Mouse (Mus musculus): ENCODE results near the gene Dclk1. TPM values are rescaled to one million over a fixed set of nuclear protein-coding genes. Genes with fewer than 3 reads are reported as not detected.
A peak's percentile ranks its signal among the peaks of the same experiment; 100 is the strongest.

Gene Dclk1
- total RNA-seq, 2 experiments from 2014 or later, result 589 to 662 TPM

DNA sequence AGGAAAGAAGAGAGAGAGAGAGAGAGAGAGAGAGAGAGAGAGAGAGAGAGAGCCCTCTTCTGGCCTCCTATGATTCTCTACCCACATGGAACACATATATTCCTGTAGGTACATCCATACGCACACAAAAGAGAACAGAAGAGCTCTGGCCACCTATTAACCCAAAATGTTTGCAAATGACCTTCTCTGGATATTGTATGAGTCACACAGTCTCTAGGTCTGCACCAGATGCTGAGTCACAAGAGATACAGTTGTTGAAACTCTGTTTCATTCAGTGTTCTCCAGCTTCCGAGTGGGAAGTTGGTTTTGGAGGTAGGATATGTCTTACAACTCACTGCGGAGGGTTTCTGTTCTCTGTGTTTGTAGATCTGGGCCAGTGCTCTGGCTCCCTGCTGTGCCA is 78.4 kb downstream of the Dclk1 start:
- no peak for DNase-seq (ENCODE audit: extremely low spot score in 1 of 2, low spot score in 1 of 2)

DNA sequence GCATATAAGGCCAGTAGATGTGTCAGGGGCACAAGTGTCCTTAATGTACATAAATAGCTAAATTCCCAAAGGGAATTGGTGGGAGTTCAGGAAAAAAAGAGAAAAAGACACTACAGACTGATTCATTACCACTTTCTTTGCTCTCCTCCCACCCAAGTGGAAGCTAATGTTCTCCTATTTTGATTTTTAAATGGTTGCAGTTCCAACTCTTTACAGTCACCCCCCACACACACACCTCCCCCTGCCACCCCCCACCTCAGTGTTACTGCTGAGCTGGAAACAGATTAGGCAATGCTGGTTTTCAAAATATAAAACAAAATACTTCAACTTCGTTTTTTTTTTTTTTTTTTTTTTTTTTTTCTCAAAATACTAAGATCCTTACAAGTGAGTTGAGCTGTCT is 81.9 kb downstream of the Dclk1 start:
- DNase-seq (ENCODE audit: extremely low spot score in 1 of 2, low spot score in 1 of 2), result no peak

DNA sequence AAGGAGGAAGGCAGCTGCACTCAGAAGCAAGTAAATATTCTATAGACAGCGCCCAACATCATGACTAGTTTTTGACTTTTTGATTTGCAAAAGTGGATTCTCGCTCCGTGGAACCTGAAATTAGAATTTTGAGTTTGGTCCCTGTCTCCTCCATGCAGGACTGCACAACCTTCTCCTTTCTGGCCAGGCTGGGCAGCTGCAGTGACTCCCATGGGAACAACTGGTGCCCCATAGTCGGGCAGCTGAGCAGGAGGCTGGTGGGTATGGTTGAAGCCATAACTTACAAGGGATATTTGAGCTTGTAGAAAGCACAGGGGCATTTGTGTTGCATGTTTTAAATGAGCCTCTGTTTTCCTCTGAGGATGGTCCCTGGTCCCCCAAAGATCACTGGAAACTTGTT is 88.3 kb downstream of the Dclk1 start:
- DNase-seq (ENCODE audit: extremely low spot score in 1 of 2, low spot score in 1 of 2), result no peak

DNA sequence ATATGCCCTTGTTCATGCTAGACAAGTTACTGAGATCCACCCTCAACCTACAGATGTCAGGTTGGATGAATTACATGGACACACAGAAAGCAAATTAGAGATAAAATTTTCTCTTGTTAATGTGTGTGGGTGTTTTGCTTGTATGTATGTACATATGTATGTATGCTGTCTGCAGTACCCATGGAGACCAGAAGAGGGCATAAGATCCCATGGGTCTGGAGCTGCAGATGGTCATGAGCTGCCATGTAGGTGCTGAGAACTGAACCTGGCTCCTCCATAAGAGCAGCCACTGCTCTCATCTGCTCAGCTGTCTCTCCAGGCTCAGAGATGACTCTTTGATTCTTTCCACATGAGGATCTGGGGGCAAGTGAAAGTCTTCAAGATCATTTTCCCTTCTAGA is 89.5 kb downstream of the Dclk1 start:
- no peak for DNase-seq (ENCODE audit: extremely low spot score in 1 of 2, low spot score in 1 of 2)

DNA sequence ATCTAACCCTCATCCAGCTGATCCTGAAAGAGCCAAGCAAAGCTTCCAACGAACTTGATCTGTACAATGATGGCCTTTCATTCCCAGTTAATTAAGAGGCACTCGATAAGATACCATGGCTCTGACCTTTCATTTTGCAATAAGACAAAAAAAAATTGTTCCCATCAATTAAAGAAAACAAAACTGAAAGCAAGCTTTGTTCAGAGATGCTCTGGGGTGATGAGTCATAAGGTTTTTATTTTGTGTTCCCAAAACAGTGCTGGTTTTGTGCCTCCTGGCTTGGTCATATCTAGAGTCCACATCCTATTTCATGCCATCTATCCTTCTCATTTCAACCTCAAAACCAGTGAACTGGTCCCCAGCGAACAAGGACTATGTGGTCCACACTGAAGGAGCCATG is 91.3 kb downstream of the Dclk1 start:
- no peak for DNase-seq (ENCODE audit: extremely low spot score in 1 of 2, low spot score in 1 of 2)

DNA sequence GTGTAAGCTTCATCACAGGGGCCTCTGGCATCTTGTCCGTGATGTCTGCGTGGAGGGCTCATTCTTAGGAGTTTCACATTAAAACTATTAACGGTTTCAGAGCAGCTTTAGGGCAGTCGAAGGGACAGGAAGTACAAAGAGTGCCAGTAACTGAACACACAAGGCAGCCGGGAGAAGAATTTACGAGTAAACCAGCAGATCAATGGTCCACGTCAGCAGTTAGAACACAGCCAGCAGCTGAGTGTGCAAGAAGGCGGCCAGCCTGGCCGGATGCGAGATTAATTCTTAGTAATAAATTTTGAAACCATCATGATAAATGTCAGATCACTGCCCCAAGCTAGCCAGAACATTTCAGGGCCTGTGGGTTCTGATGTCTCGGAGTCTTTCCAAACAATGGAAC is 94.7 kb downstream of the Dclk1 start:
- no peak for DNase-seq (ENCODE audit: extremely low spot score in 1 of 2, low spot score in 1 of 2)

DNA sequence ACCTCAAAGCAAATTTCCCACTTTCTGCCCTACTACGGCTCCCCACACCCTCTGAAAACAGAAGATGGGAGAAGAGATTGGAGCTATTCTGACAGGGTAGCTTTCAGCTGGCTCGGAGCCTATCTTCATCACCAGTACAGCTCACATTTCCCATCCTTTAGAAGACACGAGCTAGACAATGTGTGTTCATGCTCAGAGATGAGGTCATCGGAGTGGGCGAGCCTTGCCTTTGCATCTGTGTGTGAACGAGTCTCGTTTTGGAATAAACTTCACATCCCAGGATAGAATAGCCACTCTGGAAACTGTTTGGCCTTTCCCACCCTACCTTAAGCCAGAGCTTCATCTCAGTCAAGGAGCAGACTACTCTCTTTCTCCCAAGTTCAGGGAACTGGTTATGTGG is 95.5 kb downstream of the Dclk1 start:
- DNase-seq (ENCODE audit: extremely low spot score in 1 of 2, low spot score in 1 of 2), result no peak

DNA sequence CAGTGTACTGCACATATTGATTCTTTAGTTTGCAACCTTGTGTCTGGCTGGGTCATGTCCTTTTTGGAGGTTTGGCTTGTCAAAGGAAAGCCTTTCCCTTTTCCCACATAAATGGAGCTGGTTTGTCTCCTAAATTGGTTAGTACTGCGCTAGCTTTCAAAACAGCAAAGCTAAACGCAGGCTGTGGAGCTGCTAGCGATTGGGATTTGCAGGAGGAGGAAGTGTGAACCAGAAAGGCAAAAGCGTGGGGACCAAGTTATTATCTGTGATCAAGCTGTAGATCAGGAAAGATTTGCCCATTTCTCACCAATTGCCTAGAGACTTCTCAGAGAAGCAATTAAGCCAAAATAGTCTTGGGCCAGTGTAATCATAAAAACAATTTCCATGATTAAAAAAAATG is 100.3 kb downstream of the Dclk1 start:
- DNase-seq (ENCODE audit: extremely low spot score in 1 of 2, low spot score in 1 of 2), result no peak

DNA sequence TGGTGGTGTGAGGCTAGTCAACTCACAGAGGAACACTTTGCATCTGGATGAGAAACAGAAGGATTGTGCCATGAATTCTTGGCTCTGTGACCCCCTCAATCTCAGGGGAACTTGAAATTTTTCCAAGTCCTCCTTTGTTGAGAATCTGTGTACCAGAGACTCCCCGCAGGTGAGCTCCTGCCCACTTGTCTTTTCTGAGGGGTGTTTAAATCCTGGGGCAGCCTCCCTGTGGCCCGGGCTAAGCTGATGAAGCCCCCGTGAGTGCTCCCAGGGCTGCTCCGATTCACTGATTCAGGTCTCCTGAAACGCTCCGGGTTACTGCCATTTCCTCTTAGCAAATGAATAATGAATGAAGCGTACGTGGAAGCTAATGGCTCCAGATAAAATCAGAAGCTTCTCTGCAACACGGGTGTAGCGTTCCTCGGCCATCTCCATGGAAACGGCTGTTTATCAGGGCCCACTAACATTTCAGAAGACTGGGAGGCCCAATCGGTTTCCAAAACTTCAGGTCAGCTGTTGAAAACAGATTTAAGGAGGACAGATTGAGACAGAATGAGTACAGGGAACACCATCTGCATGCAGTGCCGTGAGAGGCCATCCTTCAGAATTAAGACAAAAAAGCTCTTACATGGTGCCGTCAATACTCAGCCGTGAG is 105.3 kb downstream of the Dclk1 start:
- peak in 1 of 2 experiments; percentile 24 for DNase-seq (ENCODE audit: extremely low spot score in 1 of 2, low spot score in 1 of 2)

DNA sequence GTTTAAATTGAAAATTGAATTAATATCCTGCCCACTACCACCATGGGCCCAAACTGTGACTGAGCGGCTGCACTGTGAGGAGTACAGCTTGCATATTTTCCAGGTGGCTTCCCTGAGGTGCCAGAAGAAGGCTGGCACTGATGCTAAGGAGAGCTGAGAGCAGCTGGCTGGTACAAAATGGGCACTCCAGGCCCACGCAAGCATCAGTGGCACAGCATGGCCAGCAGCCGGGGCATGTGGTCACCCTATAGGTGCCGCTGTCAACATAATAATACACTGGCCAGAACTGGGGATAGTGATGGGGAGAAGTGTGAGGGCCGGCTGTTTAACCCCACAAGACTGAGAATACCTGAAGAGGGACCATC is 105.8 kb downstream of the Dclk1 start:
- no peak for DNase-seq (ENCODE audit: extremely low spot score in 1 of 2, low spot score in 1 of 2)

DNA sequence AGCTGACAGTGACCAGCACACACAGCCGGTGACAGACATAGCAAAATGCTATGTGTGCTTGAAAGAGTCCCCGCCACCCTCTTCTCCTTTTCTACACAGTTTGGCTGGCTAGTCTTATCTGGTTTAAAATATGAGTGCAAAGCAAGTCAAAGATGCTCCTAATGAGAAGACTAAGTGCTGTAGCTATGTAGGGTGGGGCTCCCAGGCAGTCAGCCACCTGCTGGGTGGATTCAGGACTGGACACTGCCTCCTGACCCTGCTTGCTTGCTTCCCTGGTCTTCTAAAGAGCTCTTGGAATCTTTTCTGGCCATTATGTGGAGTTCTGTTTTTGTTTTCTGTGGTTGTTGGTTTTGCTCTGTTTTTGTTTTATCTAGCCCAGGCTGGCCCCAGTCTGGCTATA is 108.0 kb downstream of the Dclk1 start:
- no peak for DNase-seq (ENCODE audit: extremely low spot score in 1 of 2, low spot score in 1 of 2)

DNA sequence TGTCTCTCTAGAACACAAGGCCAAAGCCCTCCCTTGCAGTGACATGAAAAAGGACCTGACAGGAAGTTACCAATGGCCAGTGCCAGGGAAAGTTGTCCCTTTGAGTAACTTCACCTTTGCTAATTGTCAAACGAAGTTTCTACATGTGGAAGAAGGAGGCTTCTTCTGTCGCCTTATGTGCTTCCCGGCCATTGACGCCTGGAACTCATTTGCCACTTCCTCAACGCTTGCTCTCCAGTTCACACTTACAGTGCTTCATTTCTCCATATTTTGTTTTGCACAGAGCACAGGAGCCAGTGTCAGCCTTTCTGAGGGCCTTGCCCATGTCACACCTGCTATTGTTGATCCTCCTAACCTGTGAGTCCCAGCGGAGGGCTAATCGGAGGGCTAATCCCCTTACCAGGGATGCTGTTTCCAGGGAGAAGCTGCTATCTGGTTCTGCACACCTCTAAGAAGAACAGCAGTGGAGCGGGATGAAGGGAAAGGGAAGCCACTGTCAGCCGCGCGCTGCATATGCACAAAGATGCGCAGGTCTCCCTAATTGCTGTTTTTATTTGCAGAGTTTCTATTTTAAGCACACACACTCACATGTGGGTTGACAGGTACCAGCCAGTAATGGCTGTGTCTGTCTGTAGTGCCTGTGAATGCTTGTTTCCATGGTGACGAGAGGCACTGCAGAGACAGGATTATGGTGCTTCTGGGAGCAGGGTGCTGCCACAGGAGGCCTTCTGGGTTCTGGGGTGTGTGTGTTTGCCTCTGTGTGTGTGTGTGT is 109.3 kb downstream of the Dclk1 start:
- DNase-seq (ENCODE audit: extremely low spot score in 1 of 2, low spot score in 1 of 2), result no peak

DNA sequence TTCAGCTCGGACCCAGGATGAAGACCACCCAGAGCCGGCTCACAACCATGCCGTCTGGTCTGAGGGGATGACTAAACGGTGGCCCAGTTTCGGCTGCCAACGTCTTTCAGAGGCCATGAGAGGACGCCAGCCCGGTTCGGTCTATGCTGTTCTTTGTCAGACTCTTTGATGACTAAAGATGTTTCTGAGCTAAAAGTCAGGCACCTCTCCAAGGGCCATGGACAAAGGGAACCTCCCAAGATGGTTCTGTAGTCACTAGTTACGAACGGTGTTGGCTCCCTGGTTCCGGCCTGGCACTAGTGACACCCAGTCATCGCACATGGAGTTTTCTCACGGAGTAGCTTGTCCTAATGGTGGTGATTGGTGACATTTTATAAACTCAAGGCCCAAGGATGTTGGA is 110.4 kb downstream of the Dclk1 start:
- DNase-seq (ENCODE audit: extremely low spot score in 1 of 2, low spot score in 1 of 2), result no peak

DNA sequence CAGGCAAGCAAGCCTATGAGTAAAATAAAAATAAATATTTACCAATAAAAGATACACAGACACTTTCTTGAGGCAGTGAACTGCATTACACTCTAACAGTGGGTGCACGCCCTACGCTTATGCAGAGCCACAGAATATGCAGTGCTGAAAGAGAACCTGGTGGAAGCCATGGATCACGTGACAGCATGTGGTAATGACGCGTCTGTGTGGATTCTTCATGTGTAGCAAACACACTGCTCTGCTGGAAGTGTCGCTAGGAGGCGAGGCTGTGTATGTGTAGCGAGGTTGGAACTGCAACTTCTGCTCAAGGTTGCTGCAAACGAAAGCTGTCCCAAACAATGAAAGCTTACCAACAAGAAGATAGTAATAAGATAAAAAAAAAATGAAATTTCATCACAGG is 111.0 kb downstream of the Dclk1 start:
- DNase-seq (ENCODE audit: extremely low spot score in 1 of 2, low spot score in 1 of 2), result no peak

DNA sequence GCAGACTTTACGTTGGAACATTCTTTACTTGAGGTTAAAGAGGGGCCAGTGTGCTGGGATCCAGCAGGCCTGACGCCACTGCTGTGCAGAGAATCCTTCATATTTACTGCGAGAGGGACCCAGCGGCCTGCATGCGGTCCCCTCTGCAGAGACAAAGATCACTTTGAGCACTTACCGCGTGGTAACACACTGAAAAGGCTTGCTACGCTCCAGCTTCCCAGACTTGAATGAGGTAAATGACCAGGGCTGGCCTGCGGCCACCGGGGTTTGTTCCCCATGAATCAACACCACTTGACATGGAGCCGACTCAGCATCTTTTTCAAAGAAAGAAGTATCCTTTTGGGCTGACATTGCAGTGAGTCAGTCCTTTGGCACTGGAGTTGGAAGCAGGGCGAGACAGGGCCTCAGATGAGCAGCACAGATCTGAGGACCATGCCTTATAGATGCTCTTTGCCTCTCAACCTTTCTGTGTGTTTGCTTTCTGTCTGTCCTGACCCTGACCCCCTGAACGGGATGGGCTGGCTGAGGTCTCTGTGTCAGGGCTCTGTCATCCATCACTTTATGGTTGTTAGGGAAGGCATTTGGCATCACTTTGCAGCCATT is 111.8 kb downstream of the Dclk1 start:
- DNase-seq (ENCODE audit: extremely low spot score in 1 of 2, low spot score in 1 of 2), result peak in 1 of 2 experiments; percentile 42

DNA sequence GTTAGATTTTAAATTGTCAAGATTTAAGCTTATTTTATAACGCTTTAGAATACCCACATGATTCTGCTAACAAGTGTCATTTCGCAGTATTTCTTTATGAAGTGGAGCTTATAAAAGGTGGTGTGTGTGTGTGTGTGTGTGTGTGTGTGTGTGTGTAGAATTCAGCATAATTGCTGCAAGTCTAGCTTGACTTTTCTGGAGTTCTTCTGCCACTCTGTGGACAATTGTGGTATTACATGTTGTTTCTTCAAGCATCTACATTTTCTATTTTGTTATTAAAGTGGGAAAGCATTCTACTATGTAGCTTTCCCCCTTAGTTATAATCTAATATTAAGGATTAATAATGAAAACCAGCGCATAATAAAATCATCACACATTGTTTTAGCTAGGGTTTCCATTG is 112.6 kb downstream of the Dclk1 start:
- peak in 1 of 2 experiments; percentile 53 for DNase-seq (ENCODE audit: extremely low spot score in 1 of 2, low spot score in 1 of 2)

DNA sequence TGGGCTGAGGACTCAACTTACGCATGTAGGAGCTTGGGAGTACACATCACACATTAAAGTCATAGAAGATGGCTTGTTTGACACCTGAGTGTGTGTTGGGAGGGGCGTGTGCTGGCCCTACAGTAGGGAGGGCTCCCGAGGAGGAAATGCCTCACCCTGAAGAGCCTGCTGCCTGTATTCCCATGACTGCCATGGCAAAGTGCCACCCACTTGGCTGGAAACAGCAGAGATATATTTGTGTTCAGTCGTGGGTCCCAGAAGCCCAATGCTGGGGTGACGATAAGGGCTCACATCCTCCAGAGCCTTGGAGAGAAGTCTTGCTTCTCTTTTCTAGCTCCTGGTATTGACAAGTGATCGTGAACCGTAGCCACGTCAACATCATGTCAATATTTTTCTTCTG is 116.3 kb downstream of the Dclk1 start:
- no peak for DNase-seq (ENCODE audit: extremely low spot score in 1 of 2, low spot score in 1 of 2)

DNA sequence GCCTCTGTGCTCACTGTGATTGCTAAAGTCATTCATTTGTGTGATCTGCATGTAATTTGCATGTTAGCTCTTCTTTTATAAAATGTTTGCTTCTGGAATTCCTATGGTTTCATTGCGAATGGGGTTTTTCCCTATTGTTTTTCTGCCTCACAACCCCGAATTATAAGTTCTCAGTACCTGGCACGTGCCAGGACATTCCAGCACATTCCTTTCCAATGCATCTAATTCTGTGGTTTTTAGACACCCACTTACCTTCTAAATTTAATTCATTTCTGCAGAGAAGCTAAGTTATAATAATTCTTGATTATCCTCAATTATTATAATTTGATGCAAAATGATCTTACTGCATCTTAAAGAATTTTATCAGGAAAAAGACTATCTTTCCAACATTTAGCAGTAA is 118.7 kb downstream of the Dclk1 start:
- DNase-seq (ENCODE audit: extremely low spot score in 1 of 2, low spot score in 1 of 2), result no peak

DNA sequence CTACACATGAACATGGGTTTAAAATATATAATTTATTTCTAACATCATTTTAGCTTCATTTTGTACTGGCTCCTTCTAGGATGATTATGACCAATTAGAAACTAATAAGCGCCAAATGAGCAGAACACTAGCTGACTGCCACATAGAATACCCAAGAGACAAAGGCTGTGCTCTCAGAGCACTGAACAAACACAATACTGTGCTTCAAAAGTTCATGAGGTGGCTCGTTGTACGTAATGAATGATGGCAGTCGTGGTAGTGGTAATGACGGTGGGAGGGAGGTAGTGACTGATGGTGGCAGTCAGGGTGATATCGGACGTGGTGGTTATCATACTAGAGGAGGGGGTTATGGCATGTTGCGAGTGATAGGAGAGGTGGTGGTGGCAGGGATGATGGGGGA is 125.0 kb downstream of the Dclk1 start:
- DNase-seq (ENCODE audit: extremely low spot score in 1 of 2, low spot score in 1 of 2), result no peak

DNA sequence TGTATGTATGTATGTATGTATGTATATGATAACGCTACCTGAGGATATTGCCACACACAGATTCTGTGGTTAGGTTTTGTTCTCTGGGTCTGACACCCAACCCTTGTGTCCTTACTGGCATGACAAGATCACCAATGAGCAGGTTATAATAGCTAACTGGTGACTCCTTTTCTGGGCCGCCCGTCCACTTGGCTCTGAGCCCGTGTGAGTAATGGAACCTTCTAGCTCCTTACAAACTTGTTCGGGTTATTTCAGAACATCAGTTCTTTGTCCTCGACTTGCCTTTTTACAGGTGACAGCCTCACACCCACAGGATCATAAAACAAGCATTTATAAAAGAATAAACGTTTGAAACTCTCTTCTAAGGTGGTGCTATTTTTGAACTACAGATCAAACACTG is 127.0 kb downstream of the Dclk1 start:
- DNase-seq (ENCODE audit: extremely low spot score in 1 of 2, low spot score in 1 of 2), result no peak

DNA sequence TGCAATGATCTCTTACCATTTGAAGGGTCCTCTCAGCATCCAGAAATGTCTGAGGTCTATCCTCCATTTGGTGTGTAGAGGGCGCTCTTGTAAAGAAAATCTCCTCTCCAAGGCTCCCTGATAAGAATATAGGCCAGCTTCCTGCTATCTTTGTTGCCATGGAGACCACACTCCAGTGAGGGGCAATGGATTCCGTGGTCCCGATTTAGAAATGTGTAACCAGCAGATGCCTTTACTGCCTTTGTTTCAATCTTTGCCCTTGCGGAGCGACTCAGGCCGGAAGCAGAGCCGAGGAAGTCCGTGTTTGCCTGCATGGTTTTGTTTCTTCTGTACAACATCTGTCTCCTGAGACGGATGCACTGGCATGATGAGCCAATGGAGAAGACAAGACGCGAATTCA is 131.5 kb downstream of the Dclk1 start:
- peak; percentile 46 to 57 for DNase-seq (ENCODE audit: extremely low spot score in 1 of 2, low spot score in 1 of 2)

DNA sequence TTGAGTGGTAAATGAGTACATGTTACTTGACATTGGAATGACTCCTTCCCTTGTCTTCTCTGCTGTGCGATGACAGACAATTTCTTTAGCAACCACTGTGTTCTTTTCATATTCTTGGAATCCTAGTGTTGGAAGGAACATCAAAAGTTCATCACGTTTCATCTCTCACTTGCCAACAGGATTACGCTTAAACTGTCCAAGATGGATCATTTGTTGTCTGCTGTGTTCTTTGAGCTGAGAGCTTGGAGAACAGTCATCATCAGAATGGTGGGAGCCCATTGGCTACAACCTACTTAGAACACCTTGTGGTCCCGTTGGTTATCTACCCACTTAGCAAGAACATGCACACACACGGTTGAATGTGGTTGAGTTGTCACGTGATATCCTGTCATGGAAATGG is 136.4 kb downstream of the Dclk1 start:
- no peak for DNase-seq (ENCODE audit: extremely low spot score in 1 of 2, low spot score in 1 of 2)
